Mouse (Mus musculus): ENCODE measurements around the gene Lgalsl.

GRCm38 (mm10) chr11:20823961-20824360, 6.9 kb downstream of the Lgalsl start:
- TF ChIP-seq POLR2A (IDR thresholded peaks at IDR 0.05; ENCODE audit: control insufficient read depth in 1 of 2, insufficient read depth in 1 of 2, low read depth in 1 of 2, low read length in 2 of 2, poor library complexity in 1 of 2) = no peak
- no peak for TF ChIP-seq TCF12 (IDR thresholded peaks at IDR 0.05; ENCODE audit: low read depth, low read length)
- no peak for TF ChIP-seq ZC3H11A (IDR thresholded peaks at IDR 0.05; ENCODE audit: low read depth, low read length)

Measured in MEL (cell line).